Mouse (Mus musculus) monocyte, adult 2 months (primary cell): ENCODE data around the gene Mlf2.
A peak's percentile ranks its signal among the peaks of the same experiment; 100 is the strongest.

Experiments used
- DNase-seq, 2 experiments: peaks; one replicate each; pipeline ENCODE4 v3.0.0; 2022; ENCODE audit warnings: low spot score in 2 of 2, low read depth in 1 of 2

Mlf2 gene

DNA sequence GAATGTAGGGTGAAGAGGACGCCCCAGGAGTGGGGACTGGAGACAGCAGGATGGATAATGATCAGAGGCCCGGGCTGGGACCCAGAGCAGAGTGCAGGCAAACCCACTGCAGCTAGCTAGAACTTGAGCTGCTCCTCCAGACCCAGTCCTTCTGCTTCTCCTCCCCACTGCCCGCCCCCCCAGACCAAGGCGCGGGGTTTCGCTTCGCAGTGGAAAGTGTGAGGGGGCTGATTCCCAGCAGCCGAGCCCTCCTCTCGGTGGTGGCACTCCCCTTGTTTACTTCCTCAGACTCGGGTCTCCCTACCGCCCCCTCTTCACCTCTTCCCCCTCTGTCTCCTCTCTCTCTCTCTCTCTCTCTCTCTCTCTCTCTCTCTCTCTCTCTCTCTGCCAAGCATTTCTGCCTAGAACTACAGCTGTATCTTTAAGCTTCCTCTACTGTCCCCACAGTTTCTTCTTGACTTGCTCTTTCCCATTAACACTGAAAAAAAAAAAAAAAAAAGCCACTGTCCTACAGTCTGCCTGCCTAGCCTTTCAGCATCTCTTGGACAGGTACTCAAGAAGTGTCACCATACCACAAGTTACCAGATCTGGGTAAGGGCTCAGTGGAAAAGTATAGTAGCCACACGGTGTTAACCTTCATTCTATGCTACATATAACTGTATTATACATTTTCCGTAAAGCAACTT lies 19.5 kb upstream of the Mlf2 start, which contains the start of gene Lag3:
Gene Lag3 (minus strand): TSS at position 173 of the 686 bp plus-strand sequence.
- DNase-seq: no peak

DNA sequence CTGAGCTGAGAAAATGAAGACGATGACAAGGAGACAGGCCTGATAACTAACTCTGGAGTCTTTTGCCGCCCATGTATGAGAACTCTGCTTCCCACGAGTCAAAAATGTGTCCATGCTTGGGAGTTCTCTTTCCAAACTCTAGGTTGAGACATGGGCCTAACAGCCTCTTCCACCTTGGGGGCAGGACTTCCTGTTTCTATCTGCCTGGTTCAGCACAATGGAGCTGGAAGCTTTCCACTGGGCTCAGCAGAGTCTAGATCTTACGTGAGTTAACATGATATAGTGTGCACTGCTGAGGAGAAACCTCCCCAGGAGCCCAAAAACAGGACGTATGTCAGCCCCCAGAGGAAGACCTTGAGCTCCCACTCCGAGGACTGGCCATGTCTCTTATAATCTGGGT lies 18.0 kb upstream of the Mlf2 start:
- DNase-seq: no peak

DNA sequence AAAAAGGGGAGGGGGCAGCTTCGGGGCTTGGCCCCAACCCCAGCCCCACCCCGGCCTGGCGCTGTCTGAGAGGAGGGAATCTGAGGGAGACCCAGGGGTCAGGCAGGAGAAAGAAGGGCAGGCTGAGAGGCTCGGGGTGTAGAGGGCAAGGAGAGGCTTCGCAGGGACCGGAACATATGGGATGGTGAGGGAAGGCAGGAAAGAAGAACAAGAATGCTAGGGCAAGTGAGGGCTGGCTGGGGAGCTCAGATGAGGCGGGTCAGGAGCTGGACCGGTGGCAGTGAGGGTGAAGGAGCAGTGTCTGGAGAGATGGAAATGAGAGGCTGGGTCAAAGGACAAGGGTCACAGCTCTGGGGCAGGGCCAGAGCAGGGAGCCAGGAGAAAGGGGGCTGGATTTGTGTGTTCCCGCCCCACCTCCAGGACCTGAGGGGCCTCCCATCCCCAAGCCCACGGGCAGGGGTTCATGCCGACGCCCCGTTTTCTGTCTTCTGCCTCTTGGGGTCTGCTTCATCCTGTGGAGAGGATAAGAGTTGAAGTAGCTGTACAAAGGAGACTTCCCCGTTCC lies 17.4 kb upstream of the Mlf2 start:
- no peak for DNase-seq

DNA sequence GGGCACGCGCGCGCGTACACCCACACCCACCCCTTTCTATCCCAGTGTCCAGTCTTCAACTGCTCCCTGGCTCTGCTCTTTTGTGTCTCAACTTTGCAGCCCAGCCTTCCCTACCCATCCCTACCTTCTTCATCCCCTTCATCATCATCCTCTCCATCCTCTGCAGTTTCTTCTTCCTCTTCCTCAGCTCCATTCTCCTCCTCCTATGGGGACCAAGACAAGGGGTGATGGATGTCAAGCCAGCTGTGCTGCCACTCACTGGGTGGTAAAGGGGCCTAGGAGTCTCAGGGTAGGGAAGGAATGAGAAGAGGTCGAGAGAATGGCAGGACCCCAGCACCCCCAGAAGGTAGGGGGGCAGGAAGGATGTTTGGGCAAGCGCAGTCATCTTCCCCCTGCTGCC lies 16.7 kb upstream of the Mlf2 start:
- DNase-seq: no peak

DNA sequence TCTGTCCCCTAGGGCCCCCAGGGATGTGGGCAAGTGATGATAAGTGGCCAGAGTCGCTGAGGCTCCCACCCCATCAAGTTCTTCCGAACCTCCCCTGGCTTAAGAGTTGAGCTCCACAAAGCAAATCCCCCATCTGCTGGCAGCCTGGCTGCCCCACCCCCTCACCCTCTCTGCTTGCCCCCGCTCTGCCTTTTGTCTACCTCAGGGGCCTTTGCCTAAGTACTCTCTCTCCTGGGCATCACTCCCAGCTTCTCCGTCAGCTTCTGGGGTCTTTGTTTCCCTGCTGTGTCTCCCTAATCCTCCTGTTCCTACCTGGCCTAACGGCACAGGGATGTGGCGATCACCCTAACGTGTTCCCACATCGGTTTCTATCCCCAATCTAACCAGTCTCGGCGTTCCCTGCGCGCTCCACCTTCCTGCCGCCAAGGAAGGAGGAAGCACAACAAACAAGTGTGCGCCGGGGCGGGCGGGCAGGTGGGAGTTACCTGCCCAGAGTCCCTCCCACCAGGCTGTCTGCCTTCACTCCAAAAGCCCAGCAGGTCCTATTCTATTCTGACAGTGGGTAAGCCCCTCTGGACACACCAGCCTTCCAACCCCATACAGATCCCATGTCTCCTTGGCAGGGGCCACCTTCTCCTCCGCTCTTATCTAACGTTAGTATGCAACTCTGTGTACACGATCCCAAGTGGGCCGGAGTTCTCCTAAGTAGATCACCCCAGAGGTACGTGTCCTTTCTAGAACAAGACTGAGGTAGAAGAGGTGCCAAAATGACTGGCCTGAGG lies 15.8 kb upstream of the Mlf2 start:
- DNase-seq: no peak

DNA sequence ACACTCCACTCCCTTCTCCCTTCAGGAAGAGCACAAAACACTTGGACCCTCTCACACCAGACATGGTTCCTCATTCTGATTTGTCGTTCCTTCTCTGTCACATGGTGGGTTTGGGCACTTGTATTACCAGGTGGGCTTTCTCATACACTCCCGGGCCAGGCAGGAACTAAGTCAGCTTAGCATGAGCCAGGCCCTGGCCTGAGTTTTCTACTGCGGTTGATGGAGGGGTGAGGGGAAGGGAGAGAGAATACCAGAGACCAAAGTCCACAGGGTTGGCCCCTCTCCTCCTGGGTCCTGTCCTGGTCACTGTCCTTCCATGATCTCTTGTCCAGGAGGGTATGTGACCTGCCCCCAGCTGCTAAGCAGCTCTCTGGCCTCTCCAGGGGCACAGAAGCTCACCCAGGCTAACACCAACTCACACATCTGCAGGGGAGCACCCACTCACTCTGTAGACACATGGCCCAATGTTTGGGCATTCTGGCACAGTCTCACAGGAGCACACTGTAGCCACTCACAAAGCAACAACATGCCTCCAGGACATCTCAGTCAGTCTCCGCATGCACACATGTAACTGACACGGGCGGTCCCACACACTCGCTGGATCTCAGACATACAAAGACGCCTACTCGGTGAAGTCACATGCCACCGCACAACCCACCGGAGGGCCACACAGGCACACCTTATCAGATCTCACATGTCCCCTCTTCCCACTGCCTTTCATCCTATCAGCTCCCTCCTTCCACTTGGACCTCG lies 15.1 kb upstream of the Mlf2 start:
- no peak for DNase-seq

DNA sequence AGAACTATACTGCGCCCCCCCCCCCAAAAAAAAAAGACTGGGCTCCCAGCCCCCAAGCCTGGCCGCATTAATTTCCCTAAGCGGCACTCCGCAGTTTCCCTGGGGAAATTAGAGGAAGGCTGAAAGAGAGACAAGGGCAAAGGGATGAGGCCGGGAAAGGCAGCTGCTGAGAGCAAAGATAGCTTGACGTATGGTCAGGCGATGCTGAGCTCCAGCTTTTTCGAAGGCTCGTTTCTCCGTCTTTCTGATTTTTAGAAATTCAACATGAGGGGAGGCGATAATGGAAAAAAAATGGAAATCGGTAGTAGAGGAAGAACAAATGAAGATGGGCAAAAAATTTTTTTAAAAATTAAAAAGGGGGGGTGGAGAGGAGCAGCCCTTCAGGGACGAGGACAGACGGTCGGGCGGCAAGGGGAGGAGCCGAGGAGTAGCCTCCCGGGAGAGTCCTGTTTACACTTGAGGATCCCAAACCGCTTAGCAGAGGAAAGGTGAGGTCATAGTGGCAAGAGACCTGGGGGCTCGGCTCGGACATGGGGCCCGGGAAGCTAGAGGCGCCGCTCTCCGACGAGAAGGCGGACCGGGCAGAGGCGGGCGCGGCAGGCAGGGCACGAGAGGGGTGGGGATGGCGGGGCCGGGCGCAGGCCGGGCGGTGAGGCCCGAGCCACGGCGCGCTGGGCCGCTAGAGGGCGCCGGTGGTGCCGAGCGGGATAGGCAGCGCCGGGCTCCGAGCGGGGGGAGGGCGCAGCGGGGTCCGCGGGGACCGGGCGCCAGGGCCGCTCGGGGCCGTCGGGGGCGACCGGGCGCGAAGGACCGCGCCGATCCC lies 14.3 kb upstream of the Mlf2 start:
- peak in 1 of 2 experiments; percentile 75 for DNase-seq

DNA sequence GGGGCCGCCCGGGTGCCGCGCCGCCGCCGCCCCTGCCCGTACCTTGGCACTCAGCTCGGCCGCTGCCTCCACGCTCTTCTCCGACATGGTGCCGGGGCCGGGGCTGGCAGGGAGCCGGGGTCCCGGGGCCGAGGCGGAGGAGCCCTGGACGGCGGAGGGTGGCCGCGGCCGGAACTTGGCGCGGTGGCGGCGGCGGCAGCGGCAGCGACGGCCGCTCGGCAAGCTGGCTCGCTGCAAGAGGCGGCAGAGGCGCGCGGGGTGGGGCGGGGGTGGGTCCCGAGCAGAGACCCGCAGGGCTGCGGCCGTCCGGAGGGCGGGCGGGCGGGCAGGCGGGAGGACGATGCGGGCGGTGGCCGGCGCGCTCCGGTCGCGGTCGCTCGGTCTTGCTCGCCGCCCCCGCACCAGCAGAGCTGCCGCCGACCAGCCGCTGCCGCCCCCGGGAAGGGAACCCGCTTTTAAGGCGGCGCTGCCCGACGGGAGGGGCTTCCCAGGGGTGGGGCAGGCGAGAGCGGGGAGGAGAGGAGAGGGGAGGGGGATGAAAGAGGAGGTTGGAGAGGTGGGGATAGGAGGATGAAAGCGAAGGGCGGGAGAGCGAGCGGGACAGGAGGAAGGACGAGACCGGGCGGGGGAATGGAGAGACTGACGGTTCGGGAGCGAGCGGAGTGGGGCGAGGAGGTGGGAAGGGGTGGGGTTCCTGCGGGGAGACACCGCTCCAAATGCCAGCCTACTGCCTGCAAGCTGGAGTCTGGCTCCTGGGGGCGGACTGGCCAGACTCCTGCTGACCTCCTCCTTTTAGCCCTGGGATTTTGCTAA lies 13.5 kb upstream of the Mlf2 start:
- DNase-seq: no peak

DNA sequence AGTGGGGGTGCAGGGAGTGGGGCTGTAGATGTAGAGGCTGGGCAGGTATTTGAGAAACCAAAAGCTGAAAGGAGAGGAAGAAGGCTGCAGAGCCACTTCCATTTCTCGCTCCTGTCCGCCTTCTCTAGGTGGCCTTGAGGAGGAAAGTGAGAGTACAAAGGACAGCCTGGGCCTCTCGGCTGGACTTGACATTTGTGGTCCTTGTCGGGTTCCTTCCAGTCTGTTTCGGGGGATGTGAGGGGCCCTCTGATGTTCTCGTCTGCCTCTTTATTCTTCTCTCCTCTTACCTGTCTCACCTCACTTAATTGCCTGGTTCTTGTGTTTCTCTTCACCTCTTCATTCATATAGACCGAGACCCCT lies 12.9 kb upstream of the Mlf2 start:
- no peak for DNase-seq

DNA sequence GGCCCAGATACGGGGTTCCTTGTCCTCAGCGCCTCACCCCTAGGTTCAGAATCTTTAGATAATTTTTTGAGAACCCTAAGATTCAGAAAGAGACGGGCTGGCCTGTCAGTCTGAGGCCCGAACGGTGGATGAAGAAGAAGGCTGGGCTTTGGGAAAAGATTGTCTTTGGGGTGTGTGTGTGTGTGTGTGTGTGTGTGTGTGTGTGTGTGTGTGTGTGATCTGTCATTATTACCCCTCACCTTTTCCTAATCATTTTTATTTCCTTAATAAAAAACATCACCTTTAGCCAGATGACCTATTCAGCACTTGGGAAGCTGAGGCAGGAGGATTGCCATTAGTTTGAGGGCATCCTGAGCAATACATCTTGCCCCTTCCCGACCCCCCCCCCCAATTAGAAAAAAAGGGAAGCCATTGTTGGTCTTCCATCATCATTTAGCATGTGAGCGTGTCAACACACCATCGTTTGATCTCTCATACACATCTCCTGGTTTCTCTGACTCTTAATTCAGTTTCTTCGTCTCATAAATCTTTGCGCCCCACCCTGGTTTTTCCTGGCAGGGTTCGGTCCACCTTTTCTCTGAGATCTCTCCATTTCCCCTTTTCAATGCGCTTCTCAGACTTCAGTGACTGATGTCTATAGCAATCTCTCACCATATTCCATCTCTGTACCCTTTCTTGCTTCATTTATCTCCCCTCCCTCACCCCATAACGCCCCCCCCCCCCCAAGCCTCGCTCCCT lies 12.1 kb upstream of the Mlf2 start:
- no peak for DNase-seq

DNA sequence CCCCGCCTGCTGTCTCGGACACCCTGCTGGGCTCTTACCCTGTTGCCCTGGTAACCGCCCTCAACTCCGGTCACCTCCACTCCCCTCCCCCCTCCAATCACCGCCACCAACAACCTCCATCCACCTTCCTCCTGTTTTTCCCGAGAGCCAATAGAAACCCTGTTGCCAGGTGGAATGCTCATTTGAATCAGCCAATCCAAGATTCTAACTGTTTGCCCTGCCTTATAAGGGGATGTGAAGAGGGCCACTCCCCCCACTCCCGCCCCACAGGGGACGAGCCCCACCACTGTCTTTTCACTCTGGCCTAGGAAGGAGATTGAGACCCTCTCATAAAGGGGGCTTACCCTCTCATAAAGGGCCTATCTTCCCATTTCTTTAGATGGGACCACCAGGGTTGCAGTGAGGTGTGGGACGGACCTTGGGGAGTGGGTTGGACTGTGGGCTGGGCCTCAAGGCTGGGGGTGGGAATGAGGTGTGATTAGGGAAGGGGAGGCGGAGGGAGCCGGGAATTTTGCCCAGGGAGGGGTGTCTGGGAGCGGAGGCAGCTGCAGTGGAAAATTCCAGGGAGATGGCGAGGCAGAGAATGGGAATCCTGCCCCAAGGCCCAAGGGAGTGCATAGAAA lies 11.4 kb upstream of the Mlf2 start, which contains the start of gene Ptms:
Gene Ptms (minus strand): TSS at position 409 of the 623 bp plus-strand sequence.
- DNase-seq: no peak

DNA sequence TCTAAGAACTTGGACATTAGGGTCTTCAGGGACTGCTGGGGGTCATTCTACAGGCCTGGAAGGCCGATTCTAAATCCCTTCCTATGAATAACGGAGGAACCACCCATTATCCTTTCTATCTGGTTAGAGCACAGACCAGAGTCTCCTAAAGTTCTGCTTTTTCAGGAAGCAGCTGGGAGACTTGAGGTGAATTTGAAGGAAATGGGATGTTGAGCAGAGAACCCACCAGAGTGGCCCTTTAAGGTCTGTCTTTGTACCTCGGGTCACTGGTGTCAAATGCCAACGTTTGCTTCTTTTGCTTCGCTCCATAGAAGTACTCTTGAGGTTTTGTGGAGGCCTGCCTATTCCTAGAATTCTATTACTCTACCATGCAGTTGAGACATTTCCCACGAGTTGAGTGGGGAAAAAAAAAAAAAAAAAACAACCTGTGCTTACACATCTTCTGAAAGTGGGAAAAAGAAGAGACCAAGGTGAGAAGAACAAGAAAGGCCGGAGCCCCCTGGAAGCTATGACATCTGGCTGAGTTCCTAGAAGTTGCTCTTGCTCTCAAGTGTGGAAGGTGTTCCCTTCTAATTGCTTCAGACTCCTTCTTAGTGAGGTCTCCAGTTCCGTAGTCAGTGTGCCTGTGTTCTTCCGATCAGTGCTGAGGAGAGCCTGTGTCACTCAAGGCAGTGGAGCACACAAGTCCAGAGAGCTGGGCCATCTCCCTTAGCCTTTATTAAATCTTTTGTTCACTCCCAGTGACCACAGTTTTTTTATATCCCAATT lies 10.7 kb upstream of the Mlf2 start:
- no peak for DNase-seq

DNA sequence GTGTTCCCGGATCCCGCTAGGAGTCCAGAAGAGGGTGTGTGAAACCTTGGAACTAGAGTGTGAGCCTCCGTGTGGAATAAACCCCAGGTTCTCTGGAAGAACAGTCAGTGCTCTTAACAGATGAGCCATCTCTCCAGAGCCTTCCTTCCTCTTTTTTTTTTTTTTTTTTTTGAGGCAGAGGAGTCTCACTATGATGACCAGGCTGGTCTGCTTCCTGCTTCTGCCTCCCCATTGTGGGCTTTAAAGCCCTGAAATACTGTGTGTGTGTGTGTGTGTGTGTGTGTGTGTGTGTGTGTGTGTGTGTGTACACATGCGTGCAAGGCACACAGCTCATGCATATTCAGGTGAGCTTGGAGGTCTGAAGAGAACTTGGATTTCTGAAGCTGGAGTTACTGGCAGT lies 9.6 kb upstream of the Mlf2 start:
- no peak for DNase-seq

DNA sequence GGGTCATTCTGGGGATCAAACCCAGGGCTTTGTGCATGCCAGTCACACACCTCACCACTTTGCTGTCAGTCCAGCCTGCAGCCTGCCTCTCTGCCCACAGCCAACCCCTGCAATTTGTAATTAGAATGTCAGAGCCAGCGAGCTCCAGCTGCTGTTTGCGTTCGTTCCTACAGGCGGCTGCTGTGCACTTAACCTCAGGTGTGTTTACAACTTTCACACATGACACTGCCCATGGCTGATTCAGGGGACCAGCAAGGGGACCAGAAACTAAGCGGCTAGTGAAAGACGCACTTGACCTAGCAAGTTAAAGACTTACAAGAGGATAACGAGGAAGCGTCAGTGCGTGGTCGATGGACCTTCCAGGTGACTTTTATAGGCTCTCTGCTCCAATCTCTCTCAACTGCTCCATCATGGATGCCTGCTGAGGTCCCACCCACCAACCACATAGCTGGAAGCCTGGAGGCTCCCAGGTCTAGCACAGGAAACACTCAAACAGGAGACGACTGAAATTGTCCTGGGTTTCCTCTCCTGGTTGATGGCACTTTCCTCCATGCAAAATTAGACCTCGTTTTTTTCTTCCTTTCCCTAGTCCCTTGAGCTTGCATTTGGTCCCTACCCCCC lies 5.9 kb upstream of the Mlf2 start:
- DNase-seq: no peak

DNA sequence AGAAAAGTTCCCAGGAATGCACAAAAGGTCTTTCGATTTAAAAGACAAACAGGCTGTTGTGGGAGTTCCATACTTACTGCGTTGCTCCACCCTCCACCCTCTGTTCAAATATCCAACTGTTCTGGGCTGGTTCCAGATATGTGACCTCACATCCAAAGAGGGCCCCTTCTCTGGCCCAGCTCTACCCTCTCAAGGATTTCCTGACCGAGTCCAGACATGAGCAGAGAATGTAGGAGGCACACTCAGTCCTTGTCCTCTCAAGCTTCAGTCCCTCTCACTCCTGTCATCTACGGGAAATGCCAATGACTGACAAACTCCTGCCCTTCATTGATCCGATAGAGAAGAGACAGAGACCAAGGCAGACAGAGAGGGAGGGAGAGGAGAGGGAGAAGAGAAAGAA lies 5.2 kb upstream of the Mlf2 start:
- no peak for DNase-seq

DNA sequence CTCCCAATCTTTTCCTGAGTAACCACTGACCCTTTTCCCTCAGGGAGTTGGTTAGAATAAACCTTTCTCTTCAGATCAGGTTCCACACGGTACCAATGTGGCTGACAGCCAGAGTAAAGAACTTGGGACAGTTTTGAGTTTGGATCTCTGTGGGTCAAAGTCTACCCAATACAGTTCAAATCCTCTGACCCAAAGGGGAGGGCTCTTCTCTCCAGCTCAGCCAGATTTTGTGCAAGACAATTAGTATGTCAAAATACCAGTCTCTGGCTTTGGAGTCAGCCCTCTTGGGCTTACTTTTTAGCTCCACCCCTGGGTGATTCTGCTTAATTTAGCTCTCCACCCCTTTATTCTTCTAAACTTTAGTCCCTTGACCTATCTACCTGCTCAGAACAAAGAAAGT lies 955 bp upstream of the Mlf2 start:
- DNase-seq: no peak

DNA sequence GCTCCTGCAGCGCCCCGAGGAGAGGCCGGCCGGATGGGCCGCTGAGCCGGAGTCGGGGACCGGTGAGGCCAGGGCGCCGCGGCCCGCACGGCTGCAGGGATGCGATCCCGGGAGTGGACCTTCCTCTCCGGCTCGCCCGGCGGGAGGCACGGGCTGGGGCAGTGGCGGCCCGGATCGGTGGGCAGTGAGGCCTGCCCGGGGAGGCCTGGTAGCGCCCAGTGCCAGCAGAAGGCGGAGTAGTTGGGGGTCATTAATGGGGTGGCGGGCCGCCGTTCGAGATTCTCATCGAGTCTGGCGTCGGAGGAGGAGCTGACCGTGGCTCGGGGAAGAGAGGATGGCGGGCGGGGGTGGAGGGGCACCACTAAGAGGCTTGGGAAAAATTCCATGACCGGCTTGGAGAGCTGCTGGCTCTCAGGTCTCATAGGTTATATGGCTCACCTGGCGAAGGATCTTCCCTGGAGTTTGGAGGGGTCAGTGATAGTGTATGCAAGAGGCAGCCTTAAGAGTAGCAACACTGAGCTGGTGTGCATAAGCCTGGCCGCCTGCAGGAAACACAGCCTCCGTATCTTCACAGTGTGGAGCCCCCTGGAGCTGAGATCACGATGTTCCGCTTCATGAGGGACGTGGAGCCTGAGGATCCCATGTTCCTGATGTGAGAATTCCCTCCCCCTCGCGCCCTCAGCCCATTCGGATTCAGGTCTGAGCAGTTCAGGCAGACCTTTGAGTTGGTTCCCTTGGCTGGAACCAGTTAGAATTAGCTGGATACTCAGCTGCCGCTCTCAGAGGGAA lies 533 bp downstream of the Mlf2 start:
- no peak for DNase-seq
